Mouse (Mus musculus) heart, postnatal 0 days (tissue): ENCODE data around the gene Tmem132a.

Experiments
- CTCF ChIP-seq: IDR thresholded peaks from 2 replicates; pipeline ENCODE4 v1.5.1; 2016; ENCODE audit warnings: antibody characterized with exemption, control low read depth, low read depth
- EP300 ChIP-seq: IDR thresholded peaks from 2 replicates; pipeline ENCODE4 v1.6.1; 2016; ENCODE audit warnings: antibody characterized with exemption, low read depth

GRCm38 (mm10) chr19:10832030-10832429 is 37.7 kb downstream of the Tmem132a start:
- no peak for TF ChIP-seq CTCF
- TF ChIP-seq EP300, result no peak
